Mouse (Mus musculus): ENCODE data around the gene Gm26657.

Gene Gm26657

GRCm38 (mm10) chr4:56756966-56757600 is 17.2 kb downstream of the Gm26657 start:
- DNase-seq (ENCODE audit: extremely low read depth, insufficient read length, low spot score), result no peak

- no peak for DNase-seq (ENCODE audit: extremely low read depth, insufficient read length, low spot score)
Observed at GRCm38 (mm10) chr4:56757693-56758092, 17.8 kb downstream of the Gm26657 start.

- DNase-seq (ENCODE audit: extremely low read depth, insufficient read length, low spot score), result no peak
Observed at GRCm38 (mm10) chr4:56767861-56768284, 28.0 kb downstream of the Gm26657 start.

GRCm38 (mm10) chr4:56768913-56769312 is 29.0 kb downstream of the Gm26657 start:
- no peak for DNase-seq (ENCODE audit: extremely low read depth, insufficient read length, low spot score)

GRCm38 (mm10) chr4:56771065-56771464 is 31.2 kb downstream of the Gm26657 start:
- no peak for DNase-seq (ENCODE audit: extremely low read depth, insufficient read length, low spot score)
